19 mouse cellular contexts compared by ENCODE assay signal in genomic region chr6:86463079-86463478, GRCm38 (mm10). TPM values are rescaled to one million over a fixed set of nuclear protein-coding genes. Genes with fewer than 3 reads are reported as not detected.
"Had no signal": no experiment of that assay in that cellular context is flagged by ENCODE, and none has a peak within 500 bp of the region (broad histone marks: within the 10 kb centered on the region; RNA-seq: fewer than 3 reads in every experiment).

No protein-coding gene starts in this region.

- H3K27me3 ChIP-seq: neural tube, embryonic 12.5 days; neural tube, embryonic 13.5 days; neural tube, embryonic 15.5 days; stomach, embryonic 15.5 days had no signal

- DNase-seq: retina, postnatal 1 day; right cerebral cortex, adult 18-20 months; right cerebral cortex, postnatal 14 days; right cerebral cortex, postnatal 25 days; right cerebral cortex, postnatal 4 days; spleen, adult 18-20 months; thymus, adult 18-20 months; thymus, adult 2 months; thymus, postnatal 14 days; thymus, postnatal 25 days; thymus, postnatal 36 days; thymus, postnatal 4 days had no signal

- H3K4me2 ChIP-seq: neural tube, embryonic 12.5 days; neural tube, embryonic 13.5 days; neural tube, embryonic 15.5 days; stomach, embryonic 15.5 days had no signal

- H3K4me3 ChIP-seq: neural tube, embryonic 12.5 days; neural tube, embryonic 13.5 days; neural tube, embryonic 15.5 days; stomach, embryonic 15.5 days had no signal

RNA-seq across cellular contexts. Expression of gene Gm44790, which starts 36.6 kb away (rescaled TPM):
- polyA plus RNA-seq: neural tube, embryonic 12.5 days; neural tube, embryonic 15.5 days; stomach, embryonic 14.5 days; stomach, embryonic 15.5 days; stomach, embryonic 16.5 days; stomach, postnatal 0 days had no signal
